Mouse (Mus musculus): Measurements from ENCODE around the gene Trmt13.
A peak's percentile ranks its signal among the peaks of the same experiment; 100 is the strongest.
"Not testable (repeated sequence)": the region's sequence is repeated elsewhere in the genome, so short reads cannot be mapped to it uniquely, and the experiment has no call there.

Trmt13 gene

DNA sequence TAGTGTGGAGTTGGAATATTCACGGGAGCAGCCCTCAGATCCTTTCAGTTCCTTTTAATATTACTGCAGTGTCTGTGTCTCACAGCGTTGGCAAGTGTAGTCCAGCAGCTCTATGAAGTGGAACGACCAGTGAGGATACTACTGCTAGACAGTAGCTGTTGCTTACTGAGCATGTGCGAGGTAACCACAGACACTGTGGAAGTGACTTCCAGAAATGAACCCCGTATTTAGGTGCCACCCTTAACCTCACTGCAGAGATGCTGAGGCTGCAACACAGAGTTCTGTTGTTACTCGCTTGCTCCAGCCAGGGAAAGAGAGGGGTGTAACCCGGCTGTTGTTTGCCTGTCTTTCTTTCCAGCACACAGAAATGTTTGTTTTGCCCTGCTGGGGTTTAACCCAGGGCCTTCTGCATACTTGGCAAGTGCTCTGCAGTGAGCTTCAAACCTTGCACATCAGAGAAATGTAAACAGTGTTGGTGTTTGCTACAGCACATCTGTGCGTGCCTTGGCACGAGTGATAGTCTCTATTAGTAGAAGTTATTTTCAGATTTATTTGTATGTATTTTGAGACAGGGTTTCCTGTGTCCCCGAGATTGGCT is at the start of gene Trmt13:
Trmt13 (minus strand) TSS at position 293 of the 598 bp plus-strand sequence.
- peak; percentile 74 for DNase-seq

DNA sequence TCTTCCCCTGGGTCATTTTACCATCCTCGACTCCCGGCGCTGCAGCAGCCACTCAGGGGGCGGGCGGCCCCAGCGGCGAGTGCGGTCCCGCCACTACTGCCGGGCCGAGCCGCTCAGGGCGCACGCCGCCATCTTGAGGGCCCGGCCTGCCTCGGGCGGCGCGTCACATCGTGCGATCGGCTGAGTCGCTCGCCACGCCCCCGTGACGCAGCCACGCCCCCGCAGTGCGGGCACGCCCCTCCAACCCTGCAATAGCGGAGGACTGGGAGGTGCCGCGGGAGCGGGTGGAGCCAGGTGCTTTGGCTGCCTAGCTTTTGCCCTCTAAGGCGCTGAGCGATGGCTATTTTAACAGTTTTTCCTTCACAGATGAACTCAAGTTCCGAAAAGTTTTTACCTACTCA is 48.1 kb upstream of the Trmt13 start, which contains the start of gene Mfsd14a:
Mfsd14a (minus strand) TSS at position 215 of the 401 bp plus-strand sequence.
- DNase-seq, result peak; percentile 96

DNA sequence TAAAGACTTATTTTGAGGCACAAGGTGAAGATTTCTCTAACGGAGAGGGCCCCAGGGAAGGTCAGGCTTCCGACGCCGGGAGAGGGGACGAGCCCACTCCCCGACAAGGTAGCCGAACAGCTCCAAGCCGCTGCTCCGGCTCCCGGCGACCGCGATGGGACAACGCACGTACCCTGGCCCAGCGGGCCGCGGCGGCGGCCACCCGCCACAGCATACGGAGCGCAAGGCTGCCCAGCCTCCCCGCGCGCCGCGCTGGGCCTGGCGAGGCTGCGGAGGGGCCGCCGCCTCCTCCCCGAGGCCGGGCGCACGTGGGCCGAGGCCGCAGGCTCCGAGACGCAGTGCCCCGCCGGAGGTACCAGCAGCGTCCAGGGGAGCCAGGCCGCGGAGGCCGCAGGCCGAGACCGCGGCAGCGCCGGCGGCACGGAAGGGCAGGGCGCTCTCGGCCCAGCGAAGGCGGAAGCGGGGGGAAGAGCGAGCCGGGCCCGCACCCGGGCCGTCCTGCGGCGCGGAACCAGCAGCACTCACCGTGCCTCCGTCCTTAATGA is 47.6 kb upstream of the Trmt13 start:
- DNase-seq, result peak; percentile 15

- no peak for DNase-seq
Observed at GRCm38 (mm10) chr3:116661288-116661869, 47.0 kb upstream of the Trmt13 start.

DNA sequence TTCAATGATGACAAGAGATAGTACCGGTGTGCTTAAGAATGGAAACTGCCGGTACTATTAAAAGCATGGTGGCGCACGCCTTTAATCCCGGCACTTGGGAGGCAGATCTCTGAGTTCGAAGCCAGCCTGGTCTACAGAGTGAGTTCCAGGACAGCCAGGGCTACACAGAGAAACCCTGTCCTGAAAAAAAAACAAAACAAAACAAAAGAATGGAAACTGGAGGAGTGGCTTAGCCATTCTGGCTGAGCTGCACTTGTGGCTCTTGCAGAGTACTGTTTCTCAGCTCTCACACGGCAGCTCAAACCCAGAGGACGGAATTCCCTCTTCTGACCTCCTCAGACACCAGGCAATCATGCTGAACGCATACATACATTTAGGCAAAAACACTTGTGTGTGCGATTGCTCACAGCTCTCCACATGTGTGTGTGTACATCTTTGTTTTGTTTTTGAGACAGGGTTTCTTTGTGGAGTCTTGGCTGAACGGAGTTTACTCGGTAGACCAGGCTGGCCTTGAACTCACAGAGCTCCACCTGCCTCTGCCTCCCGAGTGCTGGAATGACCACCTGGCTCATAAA is 45.6 kb upstream of the Trmt13 start:
- no peak for DNase-seq

DNA sequence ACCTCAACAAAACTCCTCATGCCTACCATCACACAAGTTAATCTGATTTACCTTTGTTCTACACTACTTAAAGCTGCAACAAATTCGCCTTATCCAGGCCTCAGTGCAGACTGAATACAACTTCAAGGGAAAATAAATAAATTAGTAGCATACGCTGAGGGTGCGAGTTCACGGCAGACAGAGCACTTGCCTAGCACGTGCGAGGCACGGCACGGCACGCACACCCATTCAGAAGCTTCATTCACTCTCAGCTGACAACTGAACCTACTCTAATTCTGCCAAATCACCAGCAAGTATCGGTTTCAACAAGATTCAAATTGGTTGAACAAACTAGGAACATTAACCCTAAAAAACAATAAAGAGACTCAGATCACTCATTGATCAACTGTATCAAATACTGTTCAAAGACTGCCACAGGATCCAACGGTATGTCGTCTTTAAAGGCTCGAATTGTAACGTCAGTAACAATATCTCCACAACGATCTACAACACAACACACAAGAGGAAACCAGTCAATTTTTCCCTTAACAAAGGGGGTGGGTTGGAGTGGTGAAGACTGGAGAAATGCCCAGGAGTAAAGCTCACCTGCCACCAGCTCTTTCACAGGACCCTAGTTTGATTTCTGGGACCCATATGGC is 44.7 kb upstream of the Trmt13 start:
- no peak for DNase-seq

DNA sequence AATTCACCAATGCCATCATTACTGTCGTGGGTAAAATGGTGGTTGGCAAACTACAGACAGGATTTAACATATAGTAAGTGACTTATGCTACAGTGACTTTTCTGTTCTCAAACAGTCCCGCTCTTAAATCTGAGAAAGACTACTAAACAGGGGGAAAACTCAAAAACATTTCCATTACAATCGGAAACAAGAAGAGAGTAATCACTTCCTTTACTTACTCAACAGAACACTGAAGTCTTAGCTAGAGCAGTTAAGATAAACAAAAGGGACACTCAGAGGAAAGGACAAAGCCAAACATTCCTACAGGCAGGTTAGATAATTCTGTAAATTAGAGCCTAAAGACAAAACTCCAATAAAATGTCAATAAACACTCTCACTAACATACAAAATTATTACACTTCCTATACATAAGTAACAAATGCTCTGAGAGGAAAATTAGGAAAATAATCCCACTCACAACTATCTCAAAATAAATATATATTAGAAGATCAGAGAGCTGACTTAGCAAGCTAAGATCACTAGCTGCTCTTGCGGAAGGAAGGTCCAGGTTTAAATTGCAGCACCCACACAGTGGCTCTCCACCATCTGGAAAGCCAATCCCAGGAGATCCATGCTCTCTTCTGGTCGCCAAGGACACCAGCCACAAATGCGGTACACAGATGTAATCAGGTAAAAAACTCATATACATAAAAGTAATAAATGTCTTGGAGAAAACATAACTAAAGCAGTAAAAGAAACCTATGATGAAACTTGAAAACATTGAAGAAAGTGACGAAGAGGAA is 42.0 kb upstream of the Trmt13 start:
- no peak for DNase-seq

GRCm38 (mm10) chr3:116654051-116654450 is 39.7 kb upstream of the Trmt13 start:
- DNase-seq, result not testable (repeated sequence)

- DNase-seq, result no peak
Observed at GRCm38 (mm10) chr3:116653278-116653945, 39.0 kb upstream of the Trmt13 start.

- peak; percentile 37 for DNase-seq
Observed at GRCm38 (mm10) chr3:116652033-116652446, 37.7 kb upstream of the Trmt13 start.

- no peak for DNase-seq
Observed at GRCm38 (mm10) chr3:116650698-116651097, 36.3 kb upstream of the Trmt13 start.

GRCm38 (mm10) chr3:116648805-116649204 is 34.4 kb upstream of the Trmt13 start:
- no peak for DNase-seq

- DNase-seq, result no peak
Observed at GRCm38 (mm10) chr3:116646387-116646786, 32.0 kb upstream of the Trmt13 start.

GRCm38 (mm10) chr3:116642373-116642772 is 28.0 kb upstream of the Trmt13 start:
- DNase-seq, result no peak

DNA sequence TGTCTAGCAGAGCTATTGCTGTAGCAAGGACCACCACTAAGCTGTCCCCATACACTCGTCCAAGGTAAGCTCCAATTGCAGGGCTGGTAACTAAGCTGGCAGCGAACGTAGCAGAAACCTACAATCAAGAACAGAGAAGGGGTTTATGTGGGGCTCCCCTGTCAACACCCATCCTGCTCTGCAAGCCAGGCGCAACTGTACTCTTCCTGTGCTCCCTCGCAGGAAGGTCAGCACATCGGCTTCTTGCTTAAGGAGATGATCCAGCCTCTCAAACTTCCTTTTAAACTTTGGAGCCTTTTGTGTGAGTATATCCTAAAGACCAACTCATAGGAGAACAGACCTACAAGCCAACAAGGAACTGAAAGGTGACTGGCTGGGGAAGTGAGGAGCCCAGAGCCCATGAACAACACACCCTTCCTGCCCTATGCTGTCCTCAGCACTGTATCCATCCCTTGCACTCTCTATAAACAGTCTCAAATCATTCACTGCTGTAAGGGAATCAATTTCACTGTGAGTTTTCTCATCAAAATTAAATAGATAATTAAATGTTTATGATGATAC is 27.5 kb upstream of the Trmt13 start:
- DNase-seq, result no peak

- no peak for DNase-seq
Observed at GRCm38 (mm10) chr3:116640024-116640423, 25.6 kb upstream of the Trmt13 start.

DNA sequence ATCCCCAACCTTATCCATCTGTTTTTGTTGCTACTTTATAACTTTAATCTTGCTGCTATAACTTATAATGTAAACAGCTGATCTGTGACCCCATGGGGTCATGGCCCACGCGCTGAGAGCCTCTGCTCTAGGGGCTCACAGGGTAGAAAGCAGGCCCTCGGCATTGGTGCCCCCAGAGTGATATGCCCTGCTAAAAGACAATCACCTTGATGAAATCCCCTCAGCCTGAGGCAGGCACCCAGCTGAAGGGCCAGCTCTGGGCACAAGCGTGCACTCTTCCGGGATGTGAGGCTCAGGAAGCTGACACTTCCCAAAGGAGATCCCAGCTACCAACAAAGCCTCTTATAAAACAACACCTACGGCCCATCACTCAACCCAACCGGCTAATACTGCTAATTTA is 24.2 kb upstream of the Trmt13 start:
- DNase-seq, result no peak

DNA sequence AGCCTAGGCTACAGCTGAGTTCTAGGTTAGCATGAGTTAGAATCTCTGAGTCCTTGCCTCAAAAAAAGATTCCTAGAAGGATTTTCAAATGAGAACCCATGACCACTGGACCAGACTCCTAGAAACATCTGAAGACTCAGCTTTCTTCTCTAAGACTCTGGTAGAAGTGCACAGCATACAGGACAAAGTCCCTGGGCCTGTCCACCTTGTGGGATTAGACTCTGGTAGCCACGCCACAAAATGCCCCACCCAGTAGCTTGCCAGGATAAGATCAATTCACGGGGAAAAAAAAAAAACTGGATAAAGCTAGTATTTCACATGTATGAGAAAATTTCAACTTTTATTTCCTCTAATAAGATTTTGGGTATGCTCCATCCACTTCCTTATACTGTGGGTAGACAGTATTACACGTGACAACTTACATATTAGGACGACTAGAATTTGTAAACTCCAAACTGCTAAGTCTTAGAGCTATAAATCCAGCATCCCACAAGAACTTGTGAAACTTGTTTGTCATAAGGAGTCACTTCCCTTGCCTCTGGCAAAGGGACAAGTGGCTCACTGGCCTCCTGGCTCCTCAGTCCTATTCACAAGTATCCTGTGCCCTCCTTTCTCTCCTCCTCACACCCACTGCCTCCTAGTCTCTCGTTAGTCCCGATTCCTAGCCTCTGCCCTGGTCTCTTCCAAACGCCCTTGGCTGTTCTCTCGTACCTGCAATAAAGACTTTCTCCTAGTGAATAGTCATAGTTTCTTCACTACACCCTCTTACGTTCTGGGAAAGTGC is 23.5 kb upstream of the Trmt13 start:
- no peak for DNase-seq

DNA sequence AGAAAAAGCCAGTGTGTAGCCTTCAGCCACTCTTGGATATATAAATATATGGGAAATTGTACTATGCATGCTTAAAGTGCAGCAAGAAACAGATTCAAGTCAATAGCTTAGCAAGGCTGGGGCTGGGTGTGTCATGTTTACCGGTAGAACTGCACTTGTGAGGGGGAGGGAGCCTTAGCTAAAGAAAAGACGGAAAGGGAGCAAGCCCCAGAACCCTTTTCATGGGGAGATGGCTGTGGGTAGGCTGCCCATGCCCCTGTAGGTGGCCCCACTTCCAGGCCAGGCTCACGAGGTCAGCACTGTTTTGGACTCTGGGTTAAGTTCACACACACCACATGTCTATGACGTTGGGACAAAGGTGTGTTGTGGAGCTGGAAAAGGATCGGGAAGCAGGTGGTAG is 21.4 kb upstream of the Trmt13 start:
- no peak for DNase-seq

GRCm38 (mm10) chr3:116634853-116635252 is 20.5 kb upstream of the Trmt13 start:
- DNase-seq, result no peak

DNA sequence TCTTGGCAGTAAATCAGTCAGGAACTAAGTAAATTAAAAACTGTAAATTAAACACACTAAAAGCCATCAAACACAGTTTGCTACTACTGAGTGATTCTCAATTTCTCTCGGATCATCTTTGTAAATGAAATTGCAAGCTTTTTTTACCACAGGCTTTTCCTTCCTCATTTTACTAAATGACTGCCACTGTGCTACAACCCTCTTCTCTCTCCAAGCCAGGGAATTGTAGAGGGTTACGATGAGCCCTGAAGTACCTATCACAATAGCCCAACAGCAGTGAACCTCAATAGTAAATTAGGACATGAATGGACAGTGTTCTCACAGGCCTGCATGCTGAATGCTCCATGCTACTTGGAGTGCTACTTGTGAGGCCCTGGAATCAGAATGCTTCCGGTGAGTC is 19.7 kb upstream of the Trmt13 start:
- no peak for DNase-seq

Measured in layer of hippocampus, adult 9-11 months (tissue).